Comparison of ENCODE assay signal across 11 mouse cellular contexts in the genomic region with DNA sequence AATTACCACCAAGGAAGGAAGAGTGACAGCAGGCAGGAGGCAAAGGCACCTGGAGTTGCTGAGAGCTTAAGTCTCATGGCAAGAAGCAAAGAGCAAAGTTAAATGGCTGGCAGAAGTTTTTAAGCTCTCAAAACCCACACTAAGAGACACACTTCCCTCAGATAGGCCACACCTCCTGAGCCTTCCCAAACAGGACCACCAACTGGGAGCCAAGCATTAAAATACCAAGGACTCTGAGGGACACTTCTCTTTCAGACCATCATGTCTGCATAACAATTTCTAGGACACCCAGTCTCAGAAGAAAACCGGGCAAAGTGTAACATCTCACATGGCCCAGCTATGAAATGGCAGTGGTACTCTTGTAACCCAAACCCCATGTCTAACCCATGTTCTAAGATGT.
"Had no signal": no experiment of that assay in that cellular context is flagged by ENCODE, and none has a peak within 500 bp of the region (broad histone marks: within the 10 kb centered on the region; RNA-seq: fewer than 3 reads in every experiment).

No protein-coding gene starts in this region.

- H3K4me2 ChIP-seq: limb, embryonic 12.5 days; liver, embryonic 13.5 days; lung, embryonic 15.5 days; midbrain, embryonic 13.5 days had no signal

- ATAC-seq: midbrain, embryonic 13.5 days had no signal

- H3K36me3 ChIP-seq: limb, embryonic 12.5 days; liver, embryonic 13.5 days; lung, embryonic 15.5 days; midbrain, embryonic 13.5 days had no signal

- DNase-seq: kidney, adult 8-10 months; kidney, postnatal 25 days; liver; liver, embryonic 13.5 days; liver, postnatal 0 days; lung, postnatal 14 days; right cerebral cortex, postnatal 14 days had no signal

- H3K9ac ChIP-seq: limb, embryonic 12.5 days; liver, embryonic 13.5 days; liver, postnatal 0 days; lung, embryonic 15.5 days; midbrain, embryonic 13.5 days had no signal

- H3K4me1 ChIP-seq: midbrain, embryonic 13.5 days had no signal

- H3K27me3 ChIP-seq: liver, embryonic 13.5 days; lung, embryonic 15.5 days; midbrain, embryonic 13.5 days had no signal

- H3K9me3 ChIP-seq: limb, embryonic 12.5 days; liver, embryonic 13.5 days; lung, embryonic 15.5 days; midbrain, embryonic 13.5 days had no signal

- H3K4me3 ChIP-seq: left cerebral cortex, adult 2 months; limb, embryonic 12.5 days; liver, embryonic 13.5 days; lung, embryonic 15.5 days; midbrain, embryonic 13.5 days had no signal

- H3K27ac ChIP-seq: left cerebral cortex, adult 2 months; limb, embryonic 12.5 days; liver, embryonic 13.5 days; lung, embryonic 15.5 days; midbrain, embryonic 13.5 days had no signal
